Mouse (Mus musculus) central nervous system, embryonic 14 days (tissue): ENCODE results near the gene Ostn. TPM values are rescaled to one million over a fixed set of nuclear protein-coding genes. Genes with fewer than 3 reads are reported as not detected.

Experiments
- polyA plus RNA-seq: library from polyadenylated mRNA; depleted of rRNA; stranded (reverse); fragments of >200 nt; gene quantifications from 2 replicates; pipeline ENCODE4 v1.2.3, GENCODE M21; 2012; rRNA removed

Ostn gene
- 0.06 and 0.64 TPM in 2 replicates for polyA plus RNA-seq

GRCm38 (mm10) chr16:27307189-27307588 lies at the start of gene Ostn:
Gene Ostn (plus strand): TSS chr16:27307489.

DNA sequence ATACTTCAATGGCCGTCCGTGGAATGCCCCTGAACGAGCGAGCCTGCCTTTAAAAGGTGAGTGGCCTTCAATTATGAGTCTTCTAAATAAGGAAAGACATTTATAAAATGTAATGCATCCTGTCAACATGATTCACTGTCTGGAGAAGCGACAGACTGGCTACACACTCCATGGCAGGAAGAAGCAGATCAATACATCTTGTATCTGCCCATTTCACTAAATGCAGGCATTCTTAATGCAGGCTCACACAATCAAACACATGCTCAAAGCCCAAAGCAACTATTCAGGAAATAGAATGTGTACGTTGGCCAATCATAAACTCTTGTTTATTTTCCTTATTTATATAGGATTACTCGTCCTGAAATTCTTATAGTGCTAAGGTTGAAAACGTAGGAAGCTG lies 62.9 kb downstream of the Ostn start, which contains the start of gene Uts2b:
Gene Uts2b, minus strand, starts transcription at position 49 of the 400 bp plus-strand sequence.

DNA sequence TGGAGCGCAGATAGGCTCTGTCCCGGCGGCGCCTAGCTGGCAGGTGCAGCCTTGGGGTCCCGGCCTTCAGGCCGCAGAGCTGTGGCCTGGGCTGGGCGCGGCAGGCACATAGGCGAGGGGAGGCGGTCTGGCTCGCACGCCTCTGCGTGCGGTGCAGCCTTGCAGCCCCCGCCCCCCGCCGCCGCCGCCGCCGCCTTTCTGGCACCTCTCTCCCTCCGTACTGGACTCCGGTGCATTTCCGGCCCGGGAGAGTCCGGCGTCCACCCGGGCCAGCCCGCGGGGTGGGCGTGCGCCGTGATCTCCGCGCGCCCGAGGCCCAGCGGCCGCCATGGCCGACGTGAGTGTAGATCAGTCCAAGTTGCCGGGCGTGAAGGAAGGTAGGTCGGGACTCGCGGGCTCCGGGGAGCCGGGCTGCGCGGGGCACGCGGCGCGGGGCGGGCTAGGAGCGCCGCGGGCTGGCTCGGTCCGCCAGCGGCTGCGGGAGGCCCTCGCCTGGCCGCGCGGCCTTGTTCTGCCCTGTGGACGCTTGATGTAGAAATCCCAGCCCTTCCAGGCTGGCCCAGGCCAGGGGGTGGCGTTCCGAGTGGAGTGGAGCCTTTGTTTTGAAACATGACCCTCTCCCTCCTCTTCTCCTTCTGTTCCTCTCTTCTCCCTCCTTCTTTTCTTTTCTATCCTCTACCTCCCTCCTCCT lies 81.6 kb downstream of the Ostn start, which contains the start of gene Ccdc50:
Gene Ccdc50, plus strand, starts transcription at position 109 of the 691 bp plus-strand sequence.

Other genes starting within 250 kb of the Ostn start
- 1.5 and 1.7 TPM in 2 replicates for gene Uts2b, start 62.8 kb downstream of the Ostn start, polyA plus RNA-seq
- gene Ccdc50, start 81.4 kb downstream of the Ostn start, polyA plus RNA-seq, result 51.6 and 52.4 TPM in 2 replicates